Mouse (Mus musculus): ENCODE data around the gene Maml1.
A peak's percentile ranks its signal among the peaks of the same experiment; 100 is the strongest.

Gene Maml1

DNA sequence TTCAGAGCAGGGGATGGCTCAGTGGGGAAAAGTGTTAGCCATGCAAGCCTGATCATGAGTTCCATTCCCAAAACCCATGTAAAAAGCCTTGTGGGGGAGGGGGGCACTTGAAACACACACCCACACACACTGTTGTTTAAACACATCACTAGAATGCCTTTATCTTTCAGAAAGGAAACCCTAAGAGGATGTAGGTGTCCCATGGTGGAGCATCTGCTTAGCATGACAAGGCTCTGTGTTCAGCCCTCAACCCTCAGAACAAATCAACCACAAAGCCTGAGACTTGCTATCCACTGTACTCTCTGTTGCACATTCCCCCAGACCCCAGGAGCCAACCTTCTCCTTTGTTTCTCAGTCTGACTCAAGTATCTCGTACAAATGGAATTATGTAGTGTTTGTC is 12.1 kb downstream of the Maml1 start:
- peak; percentile 46 for DNase-seq (ENCODE audit: inconsistent ontology term)

DNA sequence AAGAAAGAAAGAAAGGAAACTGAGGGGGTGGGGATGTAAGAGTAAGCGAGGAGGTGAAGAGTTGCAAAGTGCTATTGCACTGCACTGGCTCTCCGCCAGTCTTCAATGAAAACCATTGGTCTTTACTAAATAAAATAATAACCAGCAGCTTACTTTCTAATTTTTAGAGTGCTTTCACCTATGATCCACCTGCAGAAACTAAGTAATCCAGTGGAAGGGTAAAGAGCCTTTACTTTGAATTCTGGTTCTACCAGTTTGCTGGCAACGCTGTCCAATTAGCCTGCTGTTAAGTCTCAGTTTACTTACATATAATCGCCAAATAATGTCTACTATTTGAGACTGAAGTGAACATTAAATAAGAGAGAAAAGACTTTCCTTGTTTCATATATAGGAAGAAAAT is 13.1 kb downstream of the Maml1 start:
- DNase-seq (ENCODE audit: inconsistent ontology term): no peak

DNA sequence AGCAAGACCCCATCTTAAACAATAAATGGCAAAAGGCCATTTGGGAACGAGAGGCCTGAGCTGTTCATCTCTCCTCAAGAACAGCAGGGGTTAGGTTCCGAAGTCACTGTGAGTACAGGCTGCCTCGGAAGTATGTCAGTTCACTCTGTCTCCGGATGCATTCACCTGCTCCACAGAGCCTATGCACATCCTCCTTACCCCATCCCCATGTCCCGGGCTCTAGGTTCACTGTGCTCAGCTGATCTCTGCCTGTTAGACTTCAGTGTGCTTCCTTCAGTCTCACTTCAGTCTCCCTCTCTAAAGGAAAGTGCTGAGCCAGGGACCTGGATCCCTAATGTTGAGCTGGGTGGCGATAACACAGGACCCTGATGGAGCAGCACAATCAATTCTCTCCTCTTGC is 14.4 kb downstream of the Maml1 start:
- DNase-seq (ENCODE audit: inconsistent ontology term): no peak

DNA sequence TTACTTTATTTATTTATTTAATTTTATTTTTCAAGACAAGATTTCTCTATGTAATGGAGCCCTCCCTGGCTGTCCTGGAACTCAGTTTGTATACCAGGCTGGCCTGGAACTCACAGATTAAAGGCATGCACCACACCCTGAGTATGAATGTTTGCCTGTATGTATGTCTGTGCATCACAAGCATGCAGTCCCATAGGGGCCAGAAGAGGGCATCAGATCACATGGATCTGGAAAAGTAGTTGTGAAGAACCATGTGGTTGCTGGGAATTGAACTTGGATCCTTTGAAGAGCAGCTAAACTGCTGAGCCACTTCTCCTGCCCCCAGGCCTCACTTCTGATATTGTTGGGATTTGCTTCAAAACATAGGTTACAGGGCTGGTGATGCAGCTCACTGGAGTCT is 15.1 kb downstream of the Maml1 start:
- DNase-seq (ENCODE audit: inconsistent ontology term): no peak

DNA sequence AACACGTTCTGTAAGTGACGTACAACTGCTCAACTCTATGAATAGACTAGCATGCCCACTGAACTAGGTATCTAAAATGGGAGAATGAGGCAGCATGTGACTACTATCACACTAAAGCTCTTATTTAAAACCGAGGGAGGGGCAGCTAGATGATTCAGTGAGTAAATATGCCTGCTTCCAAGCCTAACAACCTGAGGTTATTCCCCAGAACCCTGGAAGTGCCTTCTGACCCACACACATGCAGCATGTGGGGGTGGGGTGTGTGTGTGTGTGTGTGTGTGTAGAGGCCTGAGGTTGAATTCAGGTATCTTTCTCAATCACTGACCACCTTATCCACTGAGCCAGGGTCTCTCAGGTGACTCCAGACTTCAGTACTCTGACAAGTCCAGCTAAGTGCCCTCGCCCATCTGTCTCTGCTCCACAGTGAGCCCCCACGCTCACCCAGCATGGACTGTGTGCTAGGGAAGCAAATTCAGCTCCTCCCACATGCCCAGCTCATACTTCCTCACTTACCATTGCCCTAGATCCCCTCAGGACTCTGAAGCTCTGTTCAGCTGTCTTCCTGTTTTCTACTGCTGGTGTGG is 16.5 kb downstream of the Maml1 start:
- peak; percentile 14 for DNase-seq (ENCODE audit: inconsistent ontology term)

DNA sequence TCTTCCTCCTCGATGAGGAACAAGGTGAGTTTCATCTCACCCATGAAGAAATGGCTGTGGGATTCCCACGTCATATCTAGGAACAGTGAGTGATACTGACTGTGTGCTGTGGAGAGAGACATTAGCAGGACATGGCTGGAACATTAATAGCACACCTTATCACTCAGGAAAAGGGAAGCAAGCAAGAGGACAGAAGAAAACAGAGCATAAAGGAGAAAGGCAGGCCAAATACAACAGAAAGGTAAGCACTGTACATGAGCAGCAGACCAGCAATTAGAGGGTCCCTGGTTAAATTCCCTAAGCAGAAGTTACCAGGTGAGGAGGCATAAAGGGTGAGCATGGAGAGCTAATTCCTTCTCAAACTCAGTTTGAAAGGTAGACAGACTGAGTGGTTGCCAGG is 17.0 kb downstream of the Maml1 start:
- no peak for DNase-seq (ENCODE audit: inconsistent ontology term)

DNA sequence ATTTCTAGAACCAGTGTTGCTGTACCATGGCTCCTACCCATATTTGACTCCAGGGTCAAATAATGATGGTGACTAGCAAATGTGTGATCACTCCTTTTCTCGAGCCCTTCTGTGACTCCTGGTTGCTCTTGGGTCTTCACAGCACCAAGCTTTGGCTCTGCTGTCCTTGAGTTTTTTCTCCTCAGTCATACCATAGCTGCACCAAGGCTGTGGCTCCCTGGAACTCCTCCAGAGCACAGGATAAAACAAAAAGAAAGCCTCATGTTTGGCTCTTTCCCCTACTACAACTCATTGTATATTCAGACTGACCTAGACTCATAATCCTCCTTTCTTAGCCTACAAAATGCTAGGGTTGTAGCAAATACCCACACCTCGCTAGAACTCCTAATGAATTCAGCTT is 19.3 kb downstream of the Maml1 start:
- no peak for DNase-seq (ENCODE audit: inconsistent ontology term)

DNA sequence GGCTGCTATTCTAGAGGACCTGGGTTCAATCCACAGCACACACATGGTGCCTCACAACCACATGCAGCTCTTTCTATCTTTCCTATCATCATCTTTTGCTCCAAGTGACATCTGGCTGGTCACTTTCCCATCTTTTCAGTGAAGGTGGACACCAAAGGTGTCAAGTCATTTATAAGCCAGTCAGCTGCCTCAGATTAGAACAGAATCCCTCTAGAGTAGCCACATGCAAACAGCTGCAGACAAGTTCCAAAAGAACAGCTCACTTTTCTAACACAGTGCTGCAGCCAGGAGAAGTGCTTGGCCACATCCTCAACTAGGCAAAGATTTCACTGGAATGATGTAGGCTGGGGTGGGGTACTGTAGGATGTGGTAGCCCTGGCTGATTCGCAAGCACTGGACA is 22.2 kb downstream of the Maml1 start:
- no peak for DNase-seq (ENCODE audit: inconsistent ontology term)

DNA sequence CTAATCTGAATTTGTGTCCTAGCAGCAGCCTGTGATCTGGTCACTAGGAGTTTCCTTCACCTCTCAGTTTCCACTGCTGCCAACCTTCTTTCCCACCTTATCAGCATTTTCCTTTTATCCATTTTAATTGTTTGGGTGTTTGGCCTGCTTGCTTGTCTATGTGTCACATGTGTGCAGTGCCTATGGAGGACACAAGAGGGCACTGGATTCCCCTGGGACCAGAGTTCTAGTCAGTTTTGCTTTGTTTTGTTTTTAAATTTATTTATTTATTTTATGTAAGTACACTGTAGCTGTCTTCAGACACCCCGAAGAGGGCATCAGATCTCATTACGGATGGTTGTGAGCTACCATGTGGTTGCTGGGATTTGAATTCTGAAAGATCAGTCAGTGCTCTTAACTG is 22.9 kb downstream of the Maml1 start:
- DNase-seq (ENCODE audit: inconsistent ontology term): no peak

DNA sequence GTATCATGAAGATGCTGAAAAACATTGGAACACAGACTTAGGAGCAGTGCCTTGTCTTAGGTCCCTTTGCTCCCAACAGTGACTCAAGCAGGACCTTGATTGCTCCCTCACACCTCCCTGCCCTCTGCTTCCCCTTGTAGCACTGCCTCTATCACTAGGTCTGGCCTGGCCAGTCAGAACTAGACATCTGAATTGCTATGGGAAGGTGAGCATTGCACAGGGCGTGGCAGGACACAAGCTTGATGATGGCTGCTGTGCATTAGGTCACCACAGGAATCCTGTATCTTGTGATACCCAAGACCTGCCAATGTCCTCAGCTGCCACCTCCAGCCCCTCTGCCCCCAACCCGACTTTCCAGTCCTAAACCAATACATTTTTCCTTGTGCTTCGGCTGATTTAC is 25.1 kb downstream of the Maml1 start:
- DNase-seq (ENCODE audit: inconsistent ontology term): no peak

DNA sequence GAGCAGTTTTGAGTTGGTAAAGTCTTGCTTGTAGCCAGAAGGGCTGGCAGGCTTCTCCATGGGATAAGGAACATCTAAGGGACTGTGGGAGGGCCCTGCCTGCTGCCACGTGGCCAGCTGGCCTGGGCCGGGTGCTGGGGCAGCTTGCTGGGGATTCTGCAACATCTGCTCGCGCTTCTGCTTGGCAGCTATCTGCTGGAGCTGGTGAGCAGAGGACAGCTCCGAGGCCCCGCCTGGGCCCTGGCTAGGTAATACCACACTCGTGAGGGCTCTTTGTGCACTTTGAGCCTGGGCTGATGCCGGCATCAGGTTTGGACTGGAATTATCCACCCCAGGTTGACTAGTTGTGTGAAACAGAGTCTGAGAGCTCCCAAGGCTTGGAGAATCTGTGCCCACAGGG is 26.2 kb downstream of the Maml1 start:
- DNase-seq (ENCODE audit: inconsistent ontology term): no peak

DNA sequence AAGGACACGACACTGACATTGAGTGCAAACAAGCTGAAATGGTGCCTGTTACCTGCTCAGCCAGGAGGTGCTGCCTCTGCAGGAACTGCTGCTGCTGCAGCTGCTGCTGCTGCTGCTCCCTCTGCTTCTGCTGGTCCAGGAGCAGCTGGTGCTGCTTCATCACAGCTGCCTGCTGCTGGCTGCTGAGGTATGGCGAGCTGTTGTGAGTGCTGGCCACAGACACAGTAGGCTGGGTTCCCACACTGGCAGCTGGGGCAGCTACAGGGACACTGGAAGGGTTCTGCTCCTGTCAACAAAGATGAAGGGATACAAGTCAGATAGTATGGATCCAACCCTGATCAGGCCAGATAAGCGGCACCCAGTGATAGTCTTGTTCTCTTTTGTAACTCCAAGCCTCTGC is 28.9 kb downstream of the Maml1 start:
- no peak for DNase-seq (ENCODE audit: inconsistent ontology term)

DNA sequence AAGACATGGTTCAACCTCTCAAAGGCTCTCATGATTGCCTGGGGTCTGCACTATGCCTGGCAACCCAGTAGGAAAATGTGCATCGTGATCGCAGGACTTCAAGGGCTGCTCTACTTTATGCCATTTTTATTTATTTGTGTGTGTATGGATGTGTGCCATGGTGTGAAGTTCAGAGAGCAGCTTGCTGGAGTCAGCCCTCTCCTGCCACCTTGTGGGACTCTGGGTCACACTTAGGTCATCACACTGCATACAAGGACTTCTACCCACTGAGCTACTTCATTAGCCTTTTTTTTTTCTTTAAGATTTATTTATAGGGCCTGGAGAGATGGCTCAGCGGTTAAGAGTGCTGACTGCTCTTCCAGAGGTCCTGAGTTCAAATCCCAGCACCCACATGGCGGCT is 30.1 kb downstream of the Maml1 start:
- no peak for DNase-seq (ENCODE audit: inconsistent ontology term)

DNA sequence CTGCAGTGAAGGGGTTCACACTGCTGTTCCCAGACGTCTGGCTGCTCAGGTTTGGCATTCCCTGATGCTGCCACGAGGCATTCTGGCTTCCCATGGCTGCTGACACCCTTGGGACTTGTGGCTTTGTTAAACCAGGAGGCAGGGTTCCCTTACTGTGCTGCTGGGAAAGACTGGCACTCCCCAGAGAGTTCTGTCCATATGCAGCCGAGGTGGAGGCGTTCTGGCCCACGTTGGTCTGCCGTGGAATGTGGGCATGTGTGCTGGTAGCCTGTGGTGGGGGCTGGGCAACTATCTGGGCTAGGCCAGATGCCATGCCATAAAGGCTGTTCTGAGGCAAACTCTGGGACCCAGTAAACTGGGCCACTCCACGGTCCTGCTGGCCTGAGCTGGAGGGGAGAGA is 33.8 kb downstream of the Maml1 start:
- no peak for DNase-seq (ENCODE audit: inconsistent ontology term)

DNA sequence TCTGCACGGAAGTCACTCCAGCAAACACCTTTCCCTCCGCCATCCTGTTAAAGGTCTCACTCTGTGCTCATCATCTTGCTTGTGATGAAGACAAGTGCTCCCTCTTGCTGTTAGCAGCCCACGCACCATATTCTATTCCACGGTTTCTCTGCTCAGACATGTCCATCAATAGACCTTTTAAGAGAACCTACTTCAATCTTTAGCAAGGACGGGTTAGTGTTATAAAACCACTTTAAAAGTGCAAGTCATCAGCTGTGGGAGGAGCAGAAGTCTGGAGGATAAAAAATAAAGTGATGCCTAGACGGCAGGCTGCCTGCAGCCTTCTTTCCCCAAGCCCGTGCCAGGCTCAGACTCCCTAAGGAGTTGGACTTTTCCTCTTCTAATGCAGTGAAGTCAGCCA is 35.5 kb downstream of the Maml1 start:
- no peak for DNase-seq (ENCODE audit: inconsistent ontology term)

DNA sequence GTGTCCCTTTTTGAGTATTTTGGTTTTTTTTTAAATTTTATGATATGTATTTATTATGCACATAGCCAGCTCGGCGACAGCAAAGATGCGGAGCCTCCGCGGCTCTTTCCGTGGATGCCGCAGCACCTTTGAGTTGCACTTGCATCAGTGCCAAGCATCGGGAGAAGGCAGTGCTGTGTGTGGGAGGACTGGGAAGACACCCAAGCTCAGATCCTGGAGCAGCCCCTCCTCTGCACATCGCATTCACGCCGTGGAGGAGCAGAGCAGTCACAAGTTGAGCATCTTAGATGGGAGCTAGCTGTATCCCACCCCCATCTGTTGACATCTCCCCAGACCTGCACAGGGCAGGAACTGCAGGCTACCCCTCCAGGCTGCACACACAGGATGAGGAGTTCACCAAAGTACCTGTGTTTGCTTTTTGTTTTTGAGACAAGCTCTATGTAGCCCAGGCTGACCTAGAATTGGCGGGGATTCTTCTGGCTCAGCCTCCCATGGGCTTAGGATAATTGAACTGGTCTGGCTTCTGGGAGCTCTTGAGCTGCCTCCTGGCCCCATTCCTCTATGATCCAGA is 38.0 kb downstream of the Maml1 start:
- peak; percentile 35 for DNase-seq (ENCODE audit: inconsistent ontology term)

DNA sequence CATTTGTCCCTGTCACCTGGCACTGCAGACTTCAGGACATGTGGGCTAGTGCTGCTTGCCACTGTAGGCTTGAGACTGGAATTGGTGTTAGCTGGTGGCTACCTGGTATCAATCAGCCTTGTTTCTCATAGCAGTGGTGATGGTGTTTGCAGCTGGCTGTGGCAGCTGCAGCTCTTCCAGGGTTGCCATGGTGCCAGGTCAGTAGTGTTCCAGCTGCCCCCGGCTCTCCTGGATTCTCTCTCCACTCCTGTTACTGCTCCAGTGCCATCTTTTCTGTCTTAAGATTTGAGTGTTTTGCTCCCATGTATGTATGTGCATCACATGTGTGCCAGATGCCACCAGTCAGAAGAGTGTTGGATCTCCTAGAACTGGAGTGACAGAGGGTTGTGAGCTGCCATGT is 38.7 kb downstream of the Maml1 start:
- no peak for DNase-seq (ENCODE audit: inconsistent ontology term)

DNA sequence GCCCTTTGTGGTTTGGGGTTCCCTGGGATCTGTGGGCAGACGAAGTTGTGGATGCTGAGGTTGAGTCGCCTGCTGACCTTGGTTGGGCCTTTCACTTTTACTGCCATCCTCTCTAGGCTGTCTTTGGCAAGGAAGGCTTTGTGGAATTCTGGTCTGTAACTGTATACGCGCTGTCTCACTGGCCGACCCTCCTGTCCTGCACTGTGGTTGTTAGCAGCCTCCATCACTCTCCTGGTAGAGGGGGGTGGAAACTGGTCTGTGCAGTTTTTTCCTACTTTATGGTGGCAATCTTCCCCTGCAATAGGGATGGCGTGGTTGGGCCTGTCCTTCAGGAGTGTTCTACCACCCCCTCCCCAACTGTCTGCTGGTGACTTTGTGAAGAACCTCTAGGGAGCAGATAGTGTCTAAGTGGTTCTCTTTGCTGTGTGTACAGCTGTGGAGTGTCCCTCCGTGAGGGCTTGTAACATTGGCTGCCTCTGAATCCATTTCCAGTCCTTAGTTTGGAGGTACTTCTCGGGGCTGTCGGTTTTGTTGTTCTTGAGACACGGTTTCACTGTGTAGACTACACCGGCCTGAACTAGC is 39.3 kb downstream of the Maml1 start:
- no peak for DNase-seq (ENCODE audit: inconsistent ontology term)

DNA sequence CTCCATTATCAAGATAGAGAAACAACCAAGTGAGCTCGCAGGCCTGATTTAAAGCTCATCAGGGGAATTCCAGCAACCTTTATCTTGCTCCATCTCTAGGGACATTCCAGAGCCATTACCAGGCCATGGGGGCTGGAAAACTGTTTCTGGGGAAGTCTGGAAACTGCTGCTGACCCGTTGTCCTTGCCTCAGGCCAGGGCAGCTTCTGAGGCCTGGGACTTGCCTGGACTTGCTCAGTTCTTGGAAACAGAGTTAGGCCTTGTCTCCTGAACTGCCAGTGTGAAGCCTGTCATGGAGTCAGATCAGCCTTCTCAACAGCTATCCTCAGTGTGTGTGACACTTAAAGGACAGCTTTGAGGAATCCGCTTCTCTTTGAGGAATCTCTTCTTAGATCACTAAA is 39.9 kb downstream of the Maml1 start:
- peak; percentile 87 for DNase-seq (ENCODE audit: inconsistent ontology term)

DNA sequence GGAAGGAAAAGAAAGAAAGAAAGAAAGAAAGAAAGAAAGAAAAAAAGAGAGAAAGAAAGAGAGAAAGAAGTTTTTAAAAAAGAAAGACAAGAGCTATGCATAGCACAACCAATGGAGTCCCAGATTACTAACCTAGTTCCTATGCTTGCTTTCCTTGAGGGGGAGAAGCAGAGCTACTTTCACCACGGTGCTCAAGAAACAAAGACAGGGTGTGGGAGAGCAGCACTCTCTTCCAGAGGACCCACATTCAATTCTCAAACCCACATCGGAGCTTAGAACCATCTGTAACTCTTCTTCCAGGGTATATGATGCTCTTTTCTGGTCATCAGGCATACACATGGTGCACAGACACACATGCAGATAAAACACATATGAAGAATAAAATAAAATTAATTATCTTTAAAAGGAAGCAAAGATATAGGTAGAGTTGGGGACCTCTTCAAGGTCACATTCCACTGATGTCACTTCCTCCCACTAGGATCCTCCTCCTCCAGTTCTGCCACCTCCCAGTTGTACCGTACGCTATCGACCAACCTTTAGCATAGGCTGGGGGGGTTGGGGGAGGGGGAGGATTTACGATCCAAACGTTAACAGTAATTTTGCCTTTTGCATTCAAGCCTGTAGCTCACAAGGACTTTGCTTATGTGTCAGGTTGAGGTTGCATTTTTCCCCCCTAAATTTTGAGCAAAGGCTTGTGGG is 43.5 kb downstream of the Maml1 start:
- no peak for DNase-seq (ENCODE audit: inconsistent ontology term)

DNA sequence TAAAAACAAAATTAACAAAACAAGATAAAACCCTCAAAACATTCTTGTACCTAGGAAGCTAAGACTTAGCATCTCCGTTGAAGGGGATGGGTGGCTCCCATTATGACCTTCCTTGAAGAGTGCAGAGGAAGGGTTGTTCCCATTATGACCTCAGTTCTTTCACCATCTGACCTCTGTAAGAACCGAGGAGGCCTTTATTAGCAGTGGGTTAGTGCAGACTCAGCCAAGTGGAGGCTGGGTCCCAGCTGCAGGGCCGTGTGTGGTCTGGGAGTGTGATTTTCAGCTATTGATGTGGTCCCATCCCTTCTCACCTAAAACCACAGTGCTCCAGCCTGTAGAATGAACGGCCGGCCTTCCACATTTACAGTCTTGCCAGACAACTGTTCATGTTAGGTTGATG is 46.8 kb downstream of the Maml1 start:
- no peak for DNase-seq (ENCODE audit: inconsistent ontology term)

DNA sequence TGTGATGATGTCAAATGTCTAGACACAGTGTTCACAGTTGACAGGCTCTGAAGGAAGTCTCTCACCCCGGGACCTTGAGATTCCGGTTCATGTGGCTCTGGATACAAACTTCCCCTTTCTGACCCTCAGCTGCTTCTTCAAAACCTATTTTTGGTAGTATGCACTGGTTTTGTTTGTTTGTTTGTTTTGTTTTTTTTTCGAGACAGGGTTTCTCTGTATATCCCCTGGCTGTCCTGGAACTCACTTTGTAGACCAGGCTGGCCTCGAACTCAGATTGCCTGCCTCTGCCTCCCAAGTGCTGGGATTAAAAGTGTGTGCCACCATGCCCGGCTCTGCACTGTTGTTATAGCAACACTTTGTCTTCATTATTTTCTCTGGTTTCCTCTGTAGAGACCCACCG is 48.2 kb downstream of the Maml1 start:
- DNase-seq (ENCODE audit: inconsistent ontology term): no peak

DNA sequence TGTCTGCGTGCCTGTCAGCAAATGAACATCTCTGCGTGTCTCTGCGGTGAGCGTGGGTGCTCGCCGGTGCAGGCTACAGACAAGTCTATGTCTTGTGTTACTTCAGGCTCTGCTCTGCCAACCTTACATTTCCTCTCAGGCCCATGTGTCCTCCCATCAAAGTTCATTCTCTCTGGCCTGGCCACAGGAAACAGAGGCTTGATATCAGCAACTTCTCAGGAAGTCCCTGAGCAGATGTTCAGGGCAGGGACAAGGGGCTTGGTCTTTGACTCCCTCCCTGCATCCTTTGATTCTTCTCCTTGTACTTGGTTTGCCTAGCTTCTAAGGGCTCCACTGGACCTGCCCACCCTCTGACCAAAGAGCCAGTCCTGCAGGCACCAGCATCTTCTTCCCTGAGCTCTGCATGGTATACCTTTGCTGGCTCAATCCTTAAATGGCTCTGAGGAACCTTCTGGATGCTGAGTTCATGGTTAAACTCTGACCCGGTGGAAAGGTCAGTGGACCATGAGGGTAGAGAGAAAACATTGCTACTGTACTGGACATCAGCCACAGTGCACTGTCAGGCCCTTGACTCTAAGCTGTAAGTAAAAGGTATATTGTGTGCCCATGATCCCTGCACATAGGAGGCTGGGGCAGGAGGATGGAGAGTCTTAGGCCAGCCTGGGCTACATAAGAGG is 51.7 kb downstream of the Maml1 start:
- no peak for DNase-seq (ENCODE audit: inconsistent ontology term)
